Mouse (Mus musculus) thymus, adult 2 months (tissue): ENCODE data around the gene Gm37240. TPM values are rescaled to one million over a fixed set of nuclear protein-coding genes. Genes with fewer than 3 reads are reported as not detected.

ENCODE experiments used
- DNase-seq: peaks from one replicate; pipeline ENCODE4 v3.0.0; 2021
- H3K27ac ChIP-seq: fragments of 200-500 bp; 2 replicates; pipeline ENCODE4 v1.5.1; 2012; ENCODE audit warnings: low read length, control low read depth; ENCODE audit not compliant: control insufficient read depth, insufficient read depth
- H3K27me3 ChIP-seq: fragments of 200-500 bp; 2 replicates; pipeline ENCODE4 v1.6.1; 2012; ENCODE audit warnings: mild to moderate bottlenecking, low read length, moderate library complexity, mixed read lengths; ENCODE audit not compliant: control insufficient read depth, insufficient read depth
- H3K36me3 ChIP-seq: fragments of 200-500 bp; 2 replicates; pipeline ENCODE4 v1.6.1; 2012; ENCODE audit warnings: mild to moderate bottlenecking, low read length, moderate library complexity; ENCODE audit not compliant: control insufficient read depth, insufficient read depth
- H3K4me1 ChIP-seq: fragments of 200-500 bp; replicated peaks from 2 replicates; pipeline ENCODE4 v1.6.1; 2012; ENCODE audit warnings: low read length; ENCODE audit not compliant: control insufficient read depth, insufficient read depth
- H3K4me3 ChIP-seq: fragments of 200-500 bp; 2 replicates; pipeline ENCODE4 v1.5.1; 2012; ENCODE audit warnings: mild to moderate bottlenecking, low read length, control low read depth, moderate library complexity; ENCODE audit not compliant: control insufficient read depth, insufficient read depth
- CTCF ChIP-seq: fragments of 200-500 bp; IDR thresholded peaks from 2 replicates; pipeline ENCODE4 v1.5.1; 2012; ENCODE audit warnings: mild to moderate bottlenecking, control low read depth, low read length, moderate library complexity, borderline replicate concordance; ENCODE audit not compliant: control insufficient read depth, poor library complexity, insufficient read depth; ENCODE audit errors: extremely low read depth
- POLR2A ChIP-seq: fragments of 200-500 bp; IDR thresholded peaks from 2 replicates; pipeline ENCODE4 v1.6.1; 2012; ENCODE audit warnings: mild to moderate bottlenecking, low read length, control low read depth, moderate library complexity; ENCODE audit not compliant: control insufficient read depth, poor library complexity, insufficient read depth; ENCODE audit errors: extremely low read depth
- WGBS: fragments of 180-500 bp; shearing (Covaris S2); methylation state at CpG from one replicate; pipeline ENCODE4 v1.1.7; 2018; 5-methylcytosine and 5-hydroxymethylcytosine counted together
- polyA plus RNA-seq: library from polyadenylated mRNA; depleted of rRNA; stranded (reverse); fragments of >200 nt; gene quantifications from 2 replicates; pipeline ENCODE4 v1.2.3, GENCODE M21; 2012

Gm37240 gene
- polyA plus RNA-seq, 1 experiment: 7.0 TPM

DNA sequence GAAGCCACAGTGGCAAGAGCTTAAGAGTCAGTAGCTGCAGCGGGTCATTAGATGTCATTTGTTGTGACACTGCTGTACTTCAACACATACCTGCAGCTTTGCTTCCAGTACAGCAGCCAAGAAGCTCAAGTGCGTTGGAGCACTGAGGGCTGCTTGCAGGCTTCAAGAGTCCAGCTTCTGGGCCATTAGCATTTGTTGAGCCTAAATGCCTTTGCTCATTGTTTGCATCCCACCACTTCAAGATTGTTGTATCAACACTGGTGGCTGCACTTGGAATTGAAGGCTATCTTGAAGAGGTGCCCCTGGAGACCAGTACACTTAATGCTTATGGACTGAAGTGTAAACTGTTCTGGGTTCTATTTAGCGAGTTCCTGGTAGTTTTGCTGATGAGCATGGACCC, 280.4 kb downstream of the Gm37240 start:
- Histone ChIP-seq H3K36me3 (no peaks in the 10 kb centered on the region), H3K27me3 (no peaks in the 10 kb centered on the region), H3K4me1 (no peaks in the 10 kb centered on the region), H3K27ac (no peak overlapping the region), H3K4me3 (no peak overlapping the region)
- WGBS: 96% methylated on average over 3 of the region's 3 CpGs
- TF ChIP-seq CTCF (no peak), POLR2A (no peak)
- no peak for DNase-seq

DNA sequence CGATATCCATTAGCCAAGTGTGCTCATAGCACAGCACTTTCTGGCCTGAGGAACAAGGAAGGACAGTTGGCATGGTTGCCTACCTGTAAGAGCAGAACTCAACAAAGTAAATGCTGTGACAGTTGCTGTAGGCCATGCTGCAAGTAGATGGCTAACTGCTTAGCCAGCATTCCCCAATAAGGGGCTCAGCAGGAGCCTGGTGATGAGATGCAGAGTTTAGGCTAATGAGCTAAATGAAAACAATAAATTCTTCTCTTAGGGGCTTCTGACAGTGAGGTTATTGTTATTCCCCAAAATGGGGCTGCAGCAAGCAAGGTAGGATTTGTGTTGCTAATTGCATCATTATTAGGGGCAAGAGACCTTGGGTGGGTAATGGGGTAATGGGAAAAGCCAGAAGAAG, 283.5 kb downstream of the Gm37240 start:
- no peak for TF ChIP-seq CTCF
- no peak for TF ChIP-seq POLR2A
- no peaks in the 10 kb centered on the region for H3K36me3 ChIP-seq
- H3K27me3 ChIP-seq: no peaks in the 10 kb centered on the region
- H3K4me3 ChIP-seq: no peak overlapping the region
- H3K27ac ChIP-seq: no peak overlapping the region
- 100% methylated on average over 1 of the region's 1 CpGs for WGBS
- no peak for DNase-seq
- H3K4me1 ChIP-seq: no peaks in the 10 kb centered on the region

DNA sequence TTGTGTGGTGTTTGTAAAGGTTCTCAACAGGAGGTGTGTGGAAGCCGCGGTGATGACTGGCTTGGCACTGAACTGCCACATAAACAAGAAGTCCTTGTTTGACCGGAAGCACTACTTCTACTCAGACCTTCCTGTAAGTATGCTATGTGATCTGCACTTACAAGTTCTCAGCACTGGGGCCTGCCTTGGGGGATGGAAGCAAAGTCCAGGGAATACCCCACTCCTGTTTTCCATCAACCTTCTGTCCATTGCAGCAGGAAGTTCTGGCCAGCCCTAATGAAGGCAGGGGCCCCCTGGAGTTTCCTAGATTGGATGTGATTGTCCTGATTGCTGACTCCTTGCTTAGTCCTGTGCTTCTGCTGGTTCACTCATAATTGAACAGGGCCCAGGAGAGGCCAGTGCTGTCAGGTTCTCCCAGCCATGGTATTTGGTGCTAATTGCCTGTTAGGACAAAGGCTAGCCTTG, 285.4 kb downstream of the Gm37240 start:
- TF ChIP-seq POLR2A: no peak
- TF ChIP-seq CTCF: no peak
- H3K4me1 ChIP-seq: no peaks in the 10 kb centered on the region
- DNase-seq: no peak
- no peaks in the 10 kb centered on the region for H3K36me3 ChIP-seq
- no peaks in the 10 kb centered on the region for H3K27me3 ChIP-seq
- H3K27ac ChIP-seq: no peak overlapping the region
- no peak overlapping the region for H3K4me3 ChIP-seq
- 64% methylated on average over 3 of the region's 3 CpGs for WGBS

- WGBS: 90% methylated on average over 3 of the region's 3 CpGs
- DNase-seq: no peak
- H3K27ac ChIP-seq: no peak overlapping the region
Observed at GRCm38 (mm10) chr3:85599526-85599925, 287.8 kb downstream of the Gm37240 start.

GRCm38 (mm10) chr3:85594452-85594851, 292.9 kb downstream of the Gm37240 start:
- H3K27ac ChIP-seq: no peak overlapping the region
- TF ChIP-seq CTCF: no peak
- TF ChIP-seq POLR2A: no peak
- H3K36me3 ChIP-seq: no peaks in the 10 kb centered on the region
- no peak for DNase-seq
- no peak overlapping the region for H3K4me3 ChIP-seq
- WGBS: 89% methylated on average over 3 of the region's 3 CpGs
- H3K4me1 ChIP-seq: no peaks in the 10 kb centered on the region
- no peaks in the 10 kb centered on the region for H3K27me3 ChIP-seq

More at GRCm38 (mm10) chr3:85599526-85599925, 287.8 kb downstream of the Gm37240 start:
- no peaks in the 10 kb centered on the region for H3K27me3 ChIP-seq
- TF ChIP-seq POLR2A: no peak
- no peak for TF ChIP-seq CTCF
- no peaks in the 10 kb centered on the region for H3K36me3 ChIP-seq
- no peaks in the 10 kb centered on the region for H3K4me1 ChIP-seq
- H3K4me3 ChIP-seq: no peak overlapping the region

DNA sequence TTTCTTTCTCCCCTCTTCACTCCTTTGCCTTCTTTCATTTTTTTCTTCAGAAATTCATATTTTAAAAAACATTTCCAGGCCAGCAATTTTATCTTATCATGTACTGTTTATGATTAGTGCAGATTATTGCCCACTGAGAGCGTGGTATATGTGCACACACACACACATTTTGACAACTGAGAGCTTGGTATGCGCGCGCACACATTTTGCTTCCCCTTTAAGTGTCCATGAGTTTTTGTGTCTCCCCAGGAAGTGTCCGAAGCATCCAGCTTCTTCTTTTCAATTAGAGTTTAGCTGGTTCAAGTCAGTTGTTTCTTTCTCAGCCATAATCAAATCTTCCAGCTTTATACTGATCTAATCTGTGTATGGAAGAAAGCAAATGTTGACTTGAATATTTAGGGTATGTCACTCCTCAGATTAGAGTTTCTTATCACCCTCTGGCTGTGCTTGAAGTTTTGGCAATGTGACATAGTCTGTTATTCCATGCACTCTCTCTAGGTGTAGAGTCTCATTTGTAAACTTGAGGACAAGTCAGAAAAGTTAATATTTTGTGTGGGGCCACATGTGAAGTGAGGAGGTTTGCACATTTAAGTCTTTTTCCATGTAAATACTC, 294.6 kb downstream of the Gm37240 start:
- no peak for DNase-seq
- H3K36me3 ChIP-seq: no peaks in the 10 kb centered on the region
- WGBS: 97% methylated on average over 5 of the region's 5 CpGs
- TF ChIP-seq CTCF: no peak
- no peak for TF ChIP-seq POLR2A
- no peak overlapping the region for H3K27ac ChIP-seq
- H3K4me3 ChIP-seq: no peak overlapping the region
- H3K4me1 ChIP-seq: no peaks in the 10 kb centered on the region
- H3K27me3 ChIP-seq: no peaks in the 10 kb centered on the region

DNA sequence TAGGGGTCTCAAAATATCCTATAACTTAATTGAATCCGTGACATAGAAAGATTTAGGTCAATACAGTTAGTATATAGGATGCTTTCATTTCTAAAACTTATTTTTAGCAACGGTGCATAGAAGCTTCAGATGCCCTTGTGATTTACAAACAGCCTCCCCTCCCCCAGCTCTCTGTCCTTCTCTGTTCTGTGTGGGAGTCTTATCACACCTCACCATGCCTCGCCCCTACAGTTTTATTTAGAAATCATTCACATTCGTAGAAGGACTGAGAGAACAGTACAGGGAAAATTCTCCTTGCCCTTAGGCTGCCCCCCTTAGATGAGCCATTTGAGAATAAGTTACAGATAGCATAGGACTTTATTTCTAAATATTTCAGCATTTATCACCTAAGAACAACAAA, 295.3 kb downstream of the Gm37240 start:
- 90% methylated on average over 4 of the region's 4 CpGs for WGBS
- TF ChIP-seq POLR2A: no peak
- TF ChIP-seq CTCF: no peak
- H3K27me3 ChIP-seq: no peaks in the 10 kb centered on the region
- no peaks in the 10 kb centered on the region for H3K4me1 ChIP-seq
- H3K27ac ChIP-seq: no peak overlapping the region
- no peak overlapping the region for H3K4me3 ChIP-seq
- DNase-seq: no peak
- no peaks in the 10 kb centered on the region for H3K36me3 ChIP-seq
